In genomic region chr11:6443102-6443501, GRCm38 (mm10) we compare ENCODE assay signal across 7 mouse cellular contexts. TPM values are rescaled to one million over a fixed set of nuclear protein-coding genes. Genes with fewer than 3 reads are reported as not detected.
DNase-seq lines count a peak whose midpoint lies in the region; ATAC-seq and TF ChIP-seq lines count a peak whose summit lies in the region.

No protein-coding gene starts in this region.

- no peaks in the 10 kb centered on the region for H3K27me3 ChIP-seq in megakaryocyte, embryonic 14.5 days (replicated peaks)
- no peaks in the 10 kb centered on the region for H3K27me3 ChIP-seq in limb, embryonic 14.5 days (ENCODE audit: control insufficient read depth, insufficient read depth, low read length)
- no peaks in the 10 kb centered on the region for H3K27me3 ChIP-seq in stomach, embryonic 16.5 days (ENCODE audit: control insufficient read depth, insufficient read depth, low read length)

- peak overlapping the region; percentile 72 for H3K4me2 ChIP-seq in limb, embryonic 14.5 days (replicated peaks; ENCODE audit: low read depth, low read length, severe bottlenecking)
- peak overlapping the region; percentile 64 for H3K4me2 ChIP-seq in stomach, embryonic 16.5 days (ENCODE audit: low read depth, low read length)

- peak overlapping the region; percentile 85 for H3K9ac ChIP-seq in limb, embryonic 14.5 days (ENCODE audit: low read depth, low read length, severe bottlenecking)
- peak overlapping the region; percentile 89 for H3K9ac ChIP-seq in stomach, embryonic 16.5 days (ENCODE audit: low read length)

- WGBS in limb, embryonic 14.5 days: 56% methylated on average over 4 of the region's 4 CpGs
- 44% methylated on average over 4 of the region's 4 CpGs for WGBS in stomach, embryonic 16.5 days

- peaks cover 25% of the 10 kb centered on the region for H3K4me1 ChIP-seq in megakaryocyte, embryonic 14.5 days
- peaks cover 3% of the 10 kb centered on the region for H3K4me1 ChIP-seq in limb, embryonic 14.5 days (ENCODE audit: control insufficient read depth, insufficient read depth, low read length)
- H3K4me1 ChIP-seq in stomach, embryonic 16.5 days (ENCODE audit: control insufficient read depth, insufficient read depth, low read length): peaks cover 7% of the 10 kb centered on the region; the same call in 1 of the 2 replicates

- H3K4me3 ChIP-seq in megakaryocyte, embryonic 14.5 days (replicated peaks): peak overlapping the region; percentile 95
- H3K4me3 ChIP-seq in limb, embryonic 14.5 days (replicated peaks; ENCODE audit: low read length): peak overlapping the region; percentile 74
- H3K4me3 ChIP-seq in stomach, embryonic 16.5 days (replicated peaks; ENCODE audit: low read length): peak overlapping the region; percentile 82

- no peak for ATAC-seq in megakaryocyte, adult 5-6 weeks (ENCODE audit: poor library complexity, severe bottlenecking)
- 0 out of 2 replicates have a peak, but pooled peaks have one; percentile 2 for ATAC-seq in erythroblast, adult 5-6 weeks (replicated peaks; ENCODE audit: low FRiP score, poor library complexity, severe bottlenecking)
- ATAC-seq in limb, embryonic 14.5 days (ENCODE audit: low FRiP score, low read depth): no peak
- ATAC-seq in stomach, embryonic 16.5 days (ENCODE audit: insufficient read depth, low FRiP score): no peak

- no peaks in the 10 kb centered on the region for H3K9me3 ChIP-seq in megakaryocyte, embryonic 14.5 days
- no peaks in the 10 kb centered on the region for H3K9me3 ChIP-seq in limb, embryonic 14.5 days (ENCODE audit: control insufficient read depth, low read length)
- H3K9me3 ChIP-seq in stomach, embryonic 16.5 days (replicated peaks; ENCODE audit: control insufficient read depth, low read length): no peaks in the 10 kb centered on the region

- H3K27ac ChIP-seq in limb, embryonic 14.5 days (replicated peaks; ENCODE audit: low read depth, low read length): peak overlapping the region; percentile 94
- peak overlapping the region; percentile 94; the same call in 1 of the 2 replicates for H3K27ac ChIP-seq in stomach, embryonic 16.5 days (ENCODE audit: low read length)

- no peak for DNase-seq in limb, embryonic 14.5 days (ENCODE audit: low spot score)
- no peak for DNase-seq in frontal cortex, postnatal 36 days (ENCODE audit: low spot score in 2 of 2)
- no peak for DNase-seq in frontal cortex, adult 2 months (ENCODE audit: extremely low spot score in 1 of 2, low spot score in 1 of 2)

- H3K36me3 ChIP-seq in megakaryocyte, embryonic 14.5 days (replicated peaks; ENCODE audit: low read length): peaks cover 7% of the 10 kb centered on the region
- peaks cover 3% of the 10 kb centered on the region for H3K36me3 ChIP-seq in limb, embryonic 14.5 days (ENCODE audit: control insufficient read depth, insufficient read depth, low read length)
- peaks cover 9% of the 10 kb centered on the region for H3K36me3 ChIP-seq in stomach, embryonic 16.5 days (ENCODE audit: control insufficient read depth, insufficient read depth, low read length)

- no peak for TF ChIP-seq POLR2A in limb, embryonic 14.5 days (IDR thresholded peaks at IDR 0.05; ENCODE audit: borderline replicate concordance, extremely low read depth, insufficient read depth, insufficient read length)

RNA-seq across cellular contexts. Expression of gene H2afv, which starts 1.1 kb away (rescaled TPM):
- 23.2 and 32.7 TPM in 2 replicates for polyA plus RNA-seq in megakaryocyte, embryonic 14.5 days (2012; ENCODE audit: insufficient read depth, low replicate concordance)
- 235 and 240 TPM in 2 replicates for total RNA-seq in megakaryocyte, adult 5-6 weeks (2015)
- total RNA-seq in megakaryocyte, adult 5-6 weeks (2017): 173 and 184 TPM in 2 replicates
- 53.3 and 54.0 TPM in 2 replicates for total RNA-seq in erythroblast, adult 5-6 weeks (2015; ENCODE audit: low replicate concordance)
- total RNA-seq in erythroblast, adult 5-6 weeks (2017; ENCODE audit: low replicate concordance): 32.3 and 44.9 TPM in 2 replicates
- polyA plus RNA-seq in limb, embryonic 14.5 days (2012; rRNA removed): 203 and 273 TPM in 2 replicates
- 548 and 588 TPM in 2 replicates for polyA plus RNA-seq in limb, embryonic 14.5 days (2014; fragmentation: Nextera tagmentation; extraction: Ambion mirVana)
- 357 and 363 TPM in 2 replicates for polyA plus RNA-seq in stomach, embryonic 16.5 days (2015; fragmentation: Nextera tagmentation; extraction: Ambion mirVana)
- polyA plus RNA-seq in frontal cortex, adult 2 months (2012; rRNA removed): 75.0 and 80.7 TPM in 2 replicates

RNA-seq across cellular contexts. Expression of gene Ppia, which starts 27.9 kb away (rescaled TPM):
- polyA plus RNA-seq in megakaryocyte, embryonic 14.5 days (2012; ENCODE audit: insufficient read depth, low replicate concordance): 18.2 and 172 TPM in 2 replicates
- total RNA-seq in megakaryocyte, adult 5-6 weeks (2015): 3,541 and 3,784 TPM in 2 replicates
- total RNA-seq in megakaryocyte, adult 5-6 weeks (2017): 1,457 and 1,607 TPM in 2 replicates
- total RNA-seq in erythroblast, adult 5-6 weeks (2015; ENCODE audit: low replicate concordance): 1,176 and 1,185 TPM in 2 replicates
- total RNA-seq in erythroblast, adult 5-6 weeks (2017; ENCODE audit: low replicate concordance): 351 and 513 TPM in 2 replicates
- polyA plus RNA-seq in limb, embryonic 14.5 days (2012; rRNA removed): 2,776 and 3,384 TPM in 2 replicates
- polyA plus RNA-seq in limb, embryonic 14.5 days (2014; fragmentation: Nextera tagmentation; extraction: Ambion mirVana): 4,586 and 4,744 TPM in 2 replicates
- polyA plus RNA-seq in stomach, embryonic 16.5 days (2015; fragmentation: Nextera tagmentation; extraction: Ambion mirVana): 4,720 and 4,955 TPM in 2 replicates
- 2,434 and 2,505 TPM in 2 replicates for polyA plus RNA-seq in frontal cortex, adult 2 months (2012; rRNA removed)

RNA-seq across cellular contexts. Expression of gene Purb, which starts 32.6 kb away (rescaled TPM):
- 8.7 and 12.9 TPM in 2 replicates for polyA plus RNA-seq in megakaryocyte, embryonic 14.5 days (2012; ENCODE audit: insufficient read depth, low replicate concordance)
- total RNA-seq in megakaryocyte, adult 5-6 weeks (2015): 54.1 and 63.5 TPM in 2 replicates
- 43.7 and 56.3 TPM in 2 replicates for total RNA-seq in megakaryocyte, adult 5-6 weeks (2017)
- 16.1 and 21.9 TPM in 2 replicates for total RNA-seq in erythroblast, adult 5-6 weeks (2015; ENCODE audit: low replicate concordance)
- total RNA-seq in erythroblast, adult 5-6 weeks (2017; ENCODE audit: low replicate concordance): 13.0 and 19.0 TPM in 2 replicates
- polyA plus RNA-seq in limb, embryonic 14.5 days (2012; rRNA removed): 17.6 and 20.9 TPM in 2 replicates
- 24.8 and 27.1 TPM in 2 replicates for polyA plus RNA-seq in limb, embryonic 14.5 days (2014; fragmentation: Nextera tagmentation; extraction: Ambion mirVana)
- polyA plus RNA-seq in stomach, embryonic 16.5 days (2015; fragmentation: Nextera tagmentation; extraction: Ambion mirVana): 30.9 and 31.0 TPM in 2 replicates
- polyA plus RNA-seq in frontal cortex, adult 2 months (2012; rRNA removed): 102 and 103 TPM in 2 replicates

RNA-seq across cellular contexts. Expression of gene Zmiz2, which starts 54.2 kb away (rescaled TPM):
- 225 and 608 TPM in 2 replicates for polyA plus RNA-seq in megakaryocyte, embryonic 14.5 days (2012; ENCODE audit: insufficient read depth, low replicate concordance)
- total RNA-seq in megakaryocyte, adult 5-6 weeks (2015): 37.8 and 39.0 TPM in 2 replicates
- 7.9 and 12.6 TPM in 2 replicates for total RNA-seq in megakaryocyte, adult 5-6 weeks (2017)
- total RNA-seq in erythroblast, adult 5-6 weeks (2015; ENCODE audit: low replicate concordance): 9.8 and 12.9 TPM in 2 replicates
- total RNA-seq in erythroblast, adult 5-6 weeks (2017; ENCODE audit: low replicate concordance): 1.5 and 3.1 TPM in 2 replicates
- polyA plus RNA-seq in limb, embryonic 14.5 days (2012; rRNA removed): 34.1 and 47.4 TPM in 2 replicates
- 12.4 and 12.9 TPM in 2 replicates for polyA plus RNA-seq in limb, embryonic 14.5 days (2014; fragmentation: Nextera tagmentation; extraction: Ambion mirVana)
- polyA plus RNA-seq in stomach, embryonic 16.5 days (2015; fragmentation: Nextera tagmentation; extraction: Ambion mirVana): 9.8 and 10.2 TPM in 2 replicates
- polyA plus RNA-seq in frontal cortex, adult 2 months (2012; rRNA removed): 119 and 134 TPM in 2 replicates

Comparison
In these comparisons a context has a peak if more than half of its experiments do, and no peak if none do; other contexts are left out.
1. RNA of gene Ppia, which starts 27.9 kb away (polyA plus RNA-seq): 4,720 to 4,955 TPM in stomach, embryonic 16.5 days, 2,776 to 4,744 TPM in limb, embryonic 14.5 days and 2,434 to 2,505 TPM in frontal cortex, adult 2 months; 18.2 to 172 TPM in megakaryocyte, embryonic 14.5 days; every median in the first group is over 10 times any median in the second.
2. Peak in every context shown above with its lines, with median percentiles within 50 percentile points of each other: H3K4me3 ChIP-seq.